Mouse (Mus musculus) forebrain, embryonic 15.5 days (tissue): ENCODE results near the gene Dnajc1. TPM values are rescaled to one million over a fixed set of nuclear protein-coding genes. Genes with fewer than 3 reads are reported as not detected.

Experiments used
- ATAC-seq: fragments of 200-750 bp; cut with Nextera tagmentation; replicated peaks from 2 replicates; pipeline ENCODE4 v1.8.0; 2017; ENCODE audit warnings: mild to moderate bottlenecking, moderate TSS enrichment, moderate library complexity
- H3K27ac ChIP-seq: fragments of 300-500 bp; sonication (generic); replicated peaks from 2 replicates; pipeline ENCODE4 v1.5.1; 2015; ENCODE audit warnings: mild to moderate bottlenecking, inconsistent platforms
- H3K27me3 ChIP-seq: fragments of 300-500 bp; sonication (generic); 2 replicates; pipeline ENCODE4 v1.6.1; 2015; ENCODE audit warnings: inconsistent platforms
- H3K36me3 ChIP-seq: fragments of 300-500 bp; sonication (generic); 2 replicates; pipeline ENCODE4 v1.6.1; 2015; ENCODE audit warnings: mild to moderate bottlenecking, inconsistent platforms
- H3K4me1 ChIP-seq: fragments of 300-500 bp; sonication (generic); 2 replicates; pipeline ENCODE4 v1.6.1; 2015; ENCODE audit warnings: inconsistent platforms
- H3K4me2 ChIP-seq: fragments of 300-500 bp; sonication (generic); replicated peaks from 2 replicates; pipeline ENCODE4 v1.6.1; 2015; ENCODE audit warnings: mild to moderate bottlenecking, inconsistent platforms
- H3K4me3 ChIP-seq: fragments of 300-500 bp; sonication (generic); 2 replicates; pipeline ENCODE4 v1.5.1; 2015; ENCODE audit warnings: mild to moderate bottlenecking, inconsistent platforms
- H3K9ac ChIP-seq: fragments of 300-500 bp; sonication (generic); replicated peaks from 2 replicates; pipeline ENCODE4 v1.6.1; 2015; ENCODE audit warnings: mild to moderate bottlenecking, inconsistent platforms
- H3K9me3 ChIP-seq: fragments of 300-500 bp; sonication (generic); 2 replicates; pipeline ENCODE4 v1.6.1; 2016; ENCODE audit warnings: inconsistent platforms
- WGBS: fragments of 180-500 bp; shearing (Covaris S2); methylation state at CpG from one replicate; pipeline ENCODE4 v1.1.7; 2015; ENCODE audit warnings: mixed read lengths; 5-methylcytosine and 5-hydroxymethylcytosine counted together
- polyA plus RNA-seq: library from polyadenylated mRNA; unstranded; fragments of >200 nt; fragmentation: Nextera tagmentation; extraction: Ambion mirVana; gene quantifications from 2 replicates; pipeline ENCODE4 v1.2.1, GENCODE M21; 2015

Gene Dnajc1
- polyA plus RNA-seq, 1 experiment from 2014 or later, result 28.2 TPM

DNA sequence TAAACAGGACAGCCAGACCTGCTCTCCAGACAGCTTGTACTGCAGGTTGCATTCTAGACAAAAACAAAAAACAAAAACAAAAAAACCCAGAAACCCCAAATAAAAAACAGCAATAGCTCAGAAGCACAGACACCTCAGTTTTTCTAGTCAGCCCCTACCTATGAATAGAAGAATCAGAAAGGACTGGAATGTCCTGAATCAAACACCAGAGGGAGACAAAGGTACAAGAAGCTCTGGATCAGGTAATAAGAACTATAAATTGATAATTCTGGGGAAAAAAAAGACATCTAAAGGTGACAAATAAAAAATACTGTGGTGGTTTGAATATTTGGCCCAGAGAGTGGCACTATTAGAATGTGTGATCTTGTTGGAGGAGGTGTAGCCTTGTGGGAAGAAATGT, 37.3 kb downstream of the Dnajc1 start:
- no peak overlapping the region for H3K4me3 ChIP-seq

DNA sequence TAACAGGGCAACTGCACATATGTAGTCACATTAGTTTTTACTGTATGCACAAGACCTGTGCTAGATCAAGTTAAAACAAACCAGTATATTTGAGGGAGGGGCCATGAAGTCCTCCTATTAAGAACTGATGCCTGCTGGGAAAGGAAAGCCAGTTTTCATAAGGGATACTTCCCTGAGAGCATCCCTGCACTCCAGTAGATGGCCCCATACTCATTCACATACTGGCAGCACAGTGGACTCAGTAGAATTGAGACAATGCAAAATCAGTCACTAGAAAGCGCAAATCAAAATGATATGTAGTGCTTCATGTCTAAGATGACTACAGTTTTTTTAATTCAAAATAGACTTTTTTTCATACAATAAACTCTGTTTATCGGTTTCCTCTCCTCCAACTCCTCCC, 40.0 kb downstream of the Dnajc1 start:
- H3K27me3 ChIP-seq, result no peaks in the 10 kb centered on the region
- H3K27ac ChIP-seq, result no peak overlapping the region
- no peak overlapping the region for H3K4me2 ChIP-seq
- no peaks in the 10 kb centered on the region for H3K9me3 ChIP-seq
- no peaks in the 10 kb centered on the region for H3K36me3 ChIP-seq
- WGBS, result 94% methylated on average over 2 of the region's 2 CpGs
- H3K4me3 ChIP-seq, result no peak overlapping the region
- no peak for ATAC-seq
- H3K9ac ChIP-seq, result no peak overlapping the region
- H3K4me1 ChIP-seq, result no peaks in the 10 kb centered on the region

More for the DNA sequence above, 37.3 kb downstream of the Dnajc1 start:
- H3K9me3 ChIP-seq, result no peaks in the 10 kb centered on the region
- H3K9ac ChIP-seq, result no peak overlapping the region
- no peaks in the 10 kb centered on the region for H3K36me3 ChIP-seq
- H3K4me1 ChIP-seq, result no peaks in the 10 kb centered on the region
- no peak for ATAC-seq
- H3K27me3 ChIP-seq, result no peaks in the 10 kb centered on the region
- no peak overlapping the region for H3K27ac ChIP-seq
- H3K4me2 ChIP-seq, result no peak overlapping the region

DNA sequence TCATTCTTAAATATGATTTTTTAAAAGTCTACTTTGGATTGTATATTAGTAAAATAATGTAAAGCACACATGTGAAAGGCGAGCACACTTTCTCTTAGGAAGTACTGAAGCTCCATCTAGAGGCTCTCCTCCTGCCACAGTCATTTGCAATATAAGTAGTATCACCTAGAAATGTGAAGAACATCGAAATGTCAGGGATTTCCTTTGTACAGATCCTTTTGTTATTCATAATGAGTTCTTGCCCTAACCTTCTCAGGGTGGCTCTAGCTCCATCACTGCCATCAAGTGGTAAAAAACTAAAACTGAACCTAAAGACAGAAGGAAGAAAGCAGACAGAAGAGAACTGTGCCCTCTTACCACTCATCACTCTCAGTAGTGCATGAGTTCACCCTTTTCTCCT, 49.2 kb downstream of the Dnajc1 start:
- no peak overlapping the region for H3K4me2 ChIP-seq
- H3K27me3 ChIP-seq, result no peaks in the 10 kb centered on the region
- H3K9ac ChIP-seq, result no peak overlapping the region
- peak; percentile 68 for ATAC-seq
- no peak overlapping the region for H3K27ac ChIP-seq
- 45% methylated on average over 2 of the region's 2 CpGs for WGBS
- H3K4me3 ChIP-seq, result no peak overlapping the region
- H3K36me3 ChIP-seq, result no peaks in the 10 kb centered on the region
- H3K4me1 ChIP-seq, result no peaks in the 10 kb centered on the region
- H3K9me3 ChIP-seq, result no peaks in the 10 kb centered on the region

DNA sequence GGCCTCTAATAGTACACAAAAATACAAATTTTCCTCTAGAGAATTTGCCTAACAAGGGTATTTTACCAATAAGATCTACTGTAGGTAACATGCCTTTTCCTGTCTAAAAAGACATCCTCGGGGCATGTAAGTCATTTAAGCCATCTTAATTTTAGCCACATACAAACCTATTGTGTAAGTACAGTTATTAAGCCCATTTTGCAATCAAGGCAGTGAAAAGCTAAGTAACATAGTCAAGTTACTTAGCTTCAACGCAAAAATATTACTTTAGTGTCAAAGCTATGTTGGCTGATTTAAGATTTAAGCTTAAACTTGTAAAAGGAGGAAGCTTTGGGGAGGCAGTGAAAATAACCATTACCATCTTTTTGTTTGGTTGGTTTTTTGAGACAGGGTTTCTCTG, 74.0 kb downstream of the Dnajc1 start:
- WGBS, result 83% methylated on average over 2 of the region's 2 CpGs
- Histone ChIP-seq H3K4me2 (no peak overlapping the region), H3K27ac (no peak overlapping the region), H3K27me3 (no peaks in the 10 kb centered on the region), H3K9ac (no peak overlapping the region), H3K36me3 (no peaks in the 10 kb centered on the region), H3K4me1 (peaks cover 15% of the 10 kb centered on the region; the same call in 1 of the 2 replicates), H3K9me3 (no peaks in the 10 kb centered on the region), H3K4me3 (no peak overlapping the region)
- no peak for ATAC-seq

DNA sequence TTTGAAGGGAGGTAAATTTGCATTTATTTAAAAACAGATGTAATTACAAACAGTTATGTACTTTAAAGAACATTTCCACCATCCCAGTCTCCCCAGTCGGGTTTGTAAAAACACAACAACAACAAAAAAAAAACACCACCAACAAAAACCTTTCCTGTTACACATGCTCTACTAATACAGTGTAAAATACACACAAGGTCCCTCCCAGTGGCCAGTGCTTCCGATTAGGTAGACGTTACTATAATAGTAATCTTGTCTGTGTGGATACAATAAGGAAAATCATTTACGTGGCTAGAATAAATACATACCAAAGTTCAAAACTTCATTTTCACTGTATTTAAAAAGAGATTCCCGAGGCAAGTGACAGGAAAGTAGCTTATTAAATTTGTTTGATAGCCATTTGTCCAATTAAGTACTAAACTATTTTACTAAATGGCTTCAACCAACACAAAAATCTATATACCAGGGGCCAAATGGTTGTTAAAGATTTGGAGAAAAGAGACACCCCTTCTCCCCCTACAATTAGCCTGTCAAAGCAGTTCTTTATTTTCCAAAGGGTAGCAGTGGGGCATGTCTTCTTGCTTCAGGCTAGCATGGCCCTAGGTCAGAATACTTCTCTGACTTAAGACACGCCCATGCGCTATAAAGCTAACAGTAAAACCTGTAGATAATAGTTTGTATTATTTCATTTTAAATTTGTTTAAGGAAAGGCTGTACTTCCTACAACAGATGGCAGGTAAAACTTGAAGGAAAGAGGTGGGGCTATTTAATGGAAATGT, 74.9 kb downstream of the Dnajc1 start:
- Histone ChIP-seq H3K4me2 (no peak overlapping the region), H3K4me3 (no peak overlapping the region), H3K36me3 (no peaks in the 10 kb centered on the region), H3K9ac (no peak overlapping the region), H3K4me1 (peaks cover 15% of the 10 kb centered on the region; the same call in 1 of the 2 replicates), H3K27me3 (no peaks in the 10 kb centered on the region), H3K9me3 (no peaks in the 10 kb centered on the region), H3K27ac (no peak overlapping the region)
- ATAC-seq, result no peak
- WGBS, result 19% methylated on average over 7 of the region's 7 CpGs

DNA sequence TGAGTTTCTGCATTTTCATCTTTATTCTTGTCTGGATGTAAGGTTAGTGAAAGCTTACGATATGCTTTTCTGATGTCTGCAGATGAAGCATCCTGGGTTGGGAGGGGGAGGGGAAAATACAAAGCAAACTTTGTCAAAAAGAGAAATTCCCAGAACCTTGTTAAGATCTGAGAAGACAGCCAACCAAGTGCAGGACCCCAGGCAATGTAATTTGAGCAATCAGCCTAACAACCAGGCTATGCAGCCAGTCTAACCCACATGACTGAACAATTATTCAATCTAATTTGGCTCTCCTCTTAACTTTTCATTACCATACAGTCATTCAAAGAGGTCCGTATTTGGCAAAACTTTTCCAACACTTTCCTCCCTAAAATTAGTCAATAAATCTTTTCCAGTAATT, 75.7 kb downstream of the Dnajc1 start:
- no peak overlapping the region for H3K9ac ChIP-seq
- WGBS, result 6% methylated on average over 2 of the region's 2 CpGs
- no peaks in the 10 kb centered on the region for H3K9me3 ChIP-seq
- H3K4me1 ChIP-seq, result peaks cover 15% of the 10 kb centered on the region; the same call in 1 of the 2 replicates
- H3K36me3 ChIP-seq, result no peaks in the 10 kb centered on the region
- no peak overlapping the region for H3K4me3 ChIP-seq
- no peak overlapping the region for H3K4me2 ChIP-seq
- H3K27ac ChIP-seq, result no peak overlapping the region
- H3K27me3 ChIP-seq, result no peaks in the 10 kb centered on the region
- ATAC-seq, result peak; percentile 79

DNA sequence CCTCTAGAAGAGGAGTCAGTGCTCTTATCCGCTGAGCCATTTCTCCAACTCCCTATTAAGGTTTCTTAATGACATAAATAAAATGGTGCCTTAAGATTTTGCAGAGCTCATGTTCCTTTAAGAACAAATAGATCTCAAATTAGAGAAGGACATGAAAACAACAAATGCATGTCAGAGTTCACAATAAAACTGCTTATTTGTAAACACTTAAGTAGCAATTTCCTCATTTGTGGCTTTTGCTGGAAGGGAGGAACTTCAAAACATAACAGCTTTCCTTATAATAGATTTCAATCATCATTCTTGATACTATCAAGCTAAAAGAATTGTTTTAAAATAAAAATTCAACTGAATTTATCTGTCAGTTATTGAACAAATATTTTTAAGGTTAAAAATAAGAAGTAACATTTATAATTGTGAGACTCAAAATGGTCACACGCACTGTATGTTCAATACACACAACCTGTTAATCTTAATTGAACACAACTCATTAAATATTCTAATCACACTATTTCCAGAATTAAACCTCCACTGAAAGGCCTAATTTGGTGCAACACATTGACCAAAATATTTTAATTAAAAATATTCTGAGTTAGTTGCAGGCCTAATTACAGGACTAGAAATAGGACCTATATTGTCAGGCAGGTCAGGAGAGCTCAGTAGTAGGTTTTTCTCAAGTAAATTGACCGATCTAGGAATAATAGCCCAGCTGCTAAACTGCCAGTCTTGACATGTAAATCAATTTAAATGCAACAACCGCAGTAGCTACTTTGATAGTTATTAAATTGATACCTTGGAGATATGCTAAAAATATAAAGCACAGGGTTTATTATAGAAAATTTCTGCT, 82.1 kb downstream of the Dnajc1 start:
- Histone ChIP-seq H3K36me3 (no peaks in the 10 kb centered on the region), H3K4me2 (no peak overlapping the region), H3K9ac (no peak overlapping the region), H3K27me3 (no peaks in the 10 kb centered on the region), H3K4me3 (no peak overlapping the region), H3K9me3 (no peaks in the 10 kb centered on the region), H3K27ac (no peak overlapping the region), H3K4me1 (peaks cover 9% of the 10 kb centered on the region; the same call in 1 of the 2 replicates)
- 23% methylated on average over 4 of the region's 4 CpGs for WGBS
- peak; percentile 66 for ATAC-seq

DNA sequence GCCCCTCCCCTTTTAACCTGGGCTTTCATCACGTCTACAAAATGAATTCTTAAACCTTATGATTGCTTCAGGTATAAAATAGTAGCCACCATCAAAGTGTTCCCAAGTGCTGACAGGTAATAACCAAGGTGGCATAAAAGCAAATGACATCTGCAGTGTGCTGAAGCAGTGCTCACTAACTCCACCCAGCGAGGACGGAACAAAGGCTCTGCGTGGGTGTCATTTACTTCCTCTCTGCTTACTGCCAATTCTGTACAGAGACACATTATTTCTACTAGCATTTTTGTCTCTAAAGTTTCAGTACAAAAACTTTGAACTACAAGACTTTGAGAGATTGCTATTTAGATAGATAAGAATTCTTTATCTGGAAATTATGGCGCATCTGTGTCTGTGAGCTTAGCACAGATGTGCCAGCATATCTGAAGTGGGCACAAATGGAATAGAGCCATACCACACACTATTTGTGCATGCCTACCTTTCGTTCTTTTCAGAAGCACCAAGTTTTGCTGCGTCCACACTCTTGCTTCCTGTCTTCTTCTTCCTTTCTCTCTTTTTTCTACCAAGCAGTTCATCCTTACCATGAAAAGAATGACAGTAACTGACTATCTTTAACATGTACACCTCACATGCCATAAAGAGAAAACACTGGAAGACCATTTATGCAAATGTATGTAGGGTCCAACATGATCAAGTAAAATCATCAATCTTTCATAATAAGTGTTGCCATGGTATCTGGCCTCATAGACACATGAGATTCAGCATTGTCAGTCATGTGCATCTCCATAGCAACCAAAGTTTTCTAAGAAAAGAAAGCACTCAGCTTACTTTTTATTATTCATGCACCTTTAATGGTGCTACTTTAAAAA, 85.0 kb downstream of the Dnajc1 start:
- H3K36me3 ChIP-seq, result no peaks in the 10 kb centered on the region
- peaks cover 2% of the 10 kb centered on the region; the same call in 1 of the 2 replicates for H3K4me1 ChIP-seq
- no peak for ATAC-seq
- no peak overlapping the region for H3K27ac ChIP-seq
- no peaks in the 10 kb centered on the region for H3K27me3 ChIP-seq
- no peaks in the 10 kb centered on the region for H3K9me3 ChIP-seq
- no peak overlapping the region for H3K9ac ChIP-seq
- H3K4me2 ChIP-seq, result no peak overlapping the region
- WGBS, result 75% methylated on average over 7 of the region's 7 CpGs
- no peak overlapping the region for H3K4me3 ChIP-seq

DNA sequence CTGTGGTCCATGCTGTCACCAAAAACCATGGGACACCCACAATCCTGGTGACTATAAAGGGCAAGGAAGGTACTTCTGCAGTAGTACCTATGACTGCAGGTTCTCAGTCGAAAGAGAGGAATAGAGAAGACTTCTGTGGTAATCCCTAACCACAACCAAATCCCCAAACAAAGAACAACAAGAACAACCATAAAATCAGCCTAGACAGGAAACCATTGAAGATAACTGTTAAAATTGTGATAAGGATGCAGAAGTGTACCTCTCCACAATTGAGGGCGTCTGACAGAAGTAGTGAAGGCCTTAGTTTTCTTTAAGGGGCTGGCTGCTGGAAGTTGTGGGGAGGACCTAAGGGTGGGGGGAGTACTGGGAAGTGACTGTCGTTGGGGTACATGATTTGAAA, 91.7 kb downstream of the Dnajc1 start:
- no peaks in the 10 kb centered on the region for H3K4me1 ChIP-seq
- H3K9me3 ChIP-seq, result no peaks in the 10 kb centered on the region
- no peaks in the 10 kb centered on the region for H3K36me3 ChIP-seq
- H3K27ac ChIP-seq, result no peak overlapping the region
- 87% methylated on average over 3 of the region's 3 CpGs for WGBS
- H3K27me3 ChIP-seq, result no peaks in the 10 kb centered on the region
- no peak overlapping the region for H3K4me3 ChIP-seq
- no peak for ATAC-seq
- H3K4me2 ChIP-seq, result no peak overlapping the region
- no peak overlapping the region for H3K9ac ChIP-seq

DNA sequence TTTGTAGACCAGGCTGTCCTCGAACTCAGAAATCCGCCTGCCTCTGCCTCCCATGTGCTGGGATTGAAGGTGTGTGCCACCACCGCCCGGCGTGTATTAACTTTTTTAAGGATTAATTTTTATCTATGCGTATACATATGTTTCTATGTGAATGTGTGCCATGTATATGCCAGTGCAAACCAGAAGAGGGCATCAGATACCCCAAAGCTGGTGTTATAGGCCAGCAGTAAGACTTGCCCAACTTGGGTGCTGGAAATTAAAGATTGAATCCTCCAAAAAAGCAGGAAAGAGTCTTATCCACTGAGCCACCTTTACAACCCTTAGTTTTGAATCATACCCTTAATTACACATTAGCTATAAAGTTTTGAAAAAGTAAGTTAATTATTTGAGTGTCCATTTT, 107.5 kb downstream of the Dnajc1 start:
- Histone ChIP-seq H3K27me3 (no peaks in the 10 kb centered on the region), H3K36me3 (0 out of 2 replicates have a peak, but pooled peaks cover 9% of the 10 kb centered on the region), H3K4me2 (no peak overlapping the region), H3K27ac (no peak overlapping the region), H3K9ac (no peak overlapping the region), H3K9me3 (no peaks in the 10 kb centered on the region; the same call in 1 of the 2 replicates), H3K4me1 (no peaks in the 10 kb centered on the region), H3K4me3 (no peak overlapping the region)
- ATAC-seq, result no peak
- WGBS, result 96% methylated on average over 6 of the region's 6 CpGs

DNA sequence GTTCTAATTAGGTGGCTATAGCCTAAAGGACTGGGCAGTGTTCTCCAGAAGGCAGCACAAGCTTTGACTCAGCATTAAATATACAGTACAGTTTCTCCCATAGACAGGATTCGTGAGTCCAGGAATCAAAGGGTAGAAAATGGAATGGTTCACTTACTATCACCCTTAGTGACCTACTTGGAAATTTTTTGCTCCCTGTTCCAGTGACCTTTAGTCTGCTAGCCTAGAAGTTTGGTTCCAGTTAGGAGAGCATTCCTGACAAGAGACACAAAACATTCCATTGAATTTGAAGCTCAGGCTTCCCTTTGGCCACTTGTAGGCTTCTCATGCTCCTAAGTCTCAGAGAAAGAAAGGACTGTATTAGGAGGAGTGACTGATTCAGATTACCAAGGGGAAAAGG, 126.9 kb downstream of the Dnajc1 start:
- WGBS, result 100% methylated on average over 1 of the region's 1 CpGs
- no peak overlapping the region for H3K4me2 ChIP-seq
- no peaks in the 10 kb centered on the region for H3K4me1 ChIP-seq
- no peak overlapping the region for H3K27ac ChIP-seq
- H3K9me3 ChIP-seq, result no peaks in the 10 kb centered on the region
- no peak overlapping the region for H3K4me3 ChIP-seq
- no peaks in the 10 kb centered on the region for H3K27me3 ChIP-seq
- H3K36me3 ChIP-seq, result no peaks in the 10 kb centered on the region; the same call in 1 of the 2 replicates
- H3K9ac ChIP-seq, result no peak overlapping the region
- ATAC-seq, result no peak

DNA sequence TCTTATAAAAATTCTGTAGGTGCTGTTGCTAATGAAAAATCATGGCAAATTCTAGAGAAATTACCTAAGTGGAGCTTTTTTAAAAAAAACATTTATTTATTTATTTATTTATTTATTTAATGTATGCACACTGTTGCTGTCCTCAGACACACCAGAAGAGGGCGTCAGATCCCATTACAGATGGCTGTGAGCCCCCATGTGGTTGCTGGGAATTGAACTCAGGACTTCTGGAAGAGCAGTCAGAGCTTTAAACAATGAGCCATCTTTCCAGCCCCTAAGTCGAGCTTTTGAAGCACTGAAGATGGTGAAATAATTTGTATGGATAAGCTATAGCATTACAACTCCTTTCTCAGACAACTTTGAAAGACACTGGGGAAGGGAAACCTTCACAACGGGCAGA, 128.1 kb downstream of the Dnajc1 start:
- no peak for ATAC-seq
- 82% methylated on average over 3 of the region's 3 CpGs for WGBS
- Histone ChIP-seq H3K4me1 (no peaks in the 10 kb centered on the region), H3K9me3 (no peaks in the 10 kb centered on the region), H3K36me3 (no peaks in the 10 kb centered on the region; the same call in 1 of the 2 replicates), H3K27ac (no peak overlapping the region), H3K4me2 (no peak overlapping the region), H3K27me3 (no peaks in the 10 kb centered on the region), H3K9ac (no peak overlapping the region), H3K4me3 (no peak overlapping the region)
